In the genomic region with DNA sequence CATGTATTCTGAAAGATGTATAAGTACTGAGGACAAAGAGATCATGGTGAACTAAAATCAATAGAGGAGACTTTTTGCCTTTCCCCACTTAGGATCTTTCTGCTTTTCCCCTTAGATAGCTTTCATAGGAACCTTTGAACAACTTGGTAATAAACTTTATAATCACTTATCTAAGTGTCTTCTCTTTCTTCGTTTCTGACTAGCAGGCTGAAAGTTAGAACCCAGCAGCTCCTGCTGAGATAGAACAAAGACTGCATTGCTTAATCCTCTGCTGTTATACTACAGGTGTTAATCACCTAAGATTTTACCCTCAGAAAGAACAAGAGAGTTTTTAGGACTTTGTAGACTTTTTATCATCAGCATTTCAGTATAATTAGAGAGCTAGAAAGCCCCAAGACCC, we compare ENCODE assay signal across 24 mouse cellular contexts. TPM values are rescaled to one million over a fixed set of nuclear protein-coding genes. Genes with fewer than 3 reads are reported as not detected.
"Had no signal": no experiment of that assay in that cellular context is flagged by ENCODE, and none has a peak within 500 bp of the region (broad histone marks: within the 10 kb centered on the region; RNA-seq: fewer than 3 reads in every experiment).

No protein-coding gene starts in this region.

- H3K9ac ChIP-seq: neural tube, embryonic 12.5 days; neural tube, embryonic 13.5 days; neural tube, embryonic 15.5 days; stomach, embryonic 15.5 days had no signal

- H3K4me1 ChIP-seq: neural tube, embryonic 12.5 days; neural tube, embryonic 13.5 days; neural tube, embryonic 15.5 days; stomach, embryonic 15.5 days had no signal

- H3K27me3 ChIP-seq: neural tube, embryonic 12.5 days; neural tube, embryonic 13.5 days; neural tube, embryonic 15.5 days; stomach, embryonic 15.5 days had no signal

- H3K4me2 ChIP-seq: neural tube, embryonic 12.5 days; neural tube, embryonic 13.5 days; neural tube, embryonic 15.5 days; stomach, embryonic 15.5 days had no signal

- H3K9me3 ChIP-seq: neural tube, embryonic 12.5 days; neural tube, embryonic 13.5 days; neural tube, embryonic 15.5 days; stomach, embryonic 15.5 days had no signal

- H3K27ac ChIP-seq: neural tube, embryonic 12.5 days; neural tube, embryonic 13.5 days; neural tube, embryonic 15.5 days; stomach, embryonic 15.5 days; stomach, postnatal 0 days had no signal

- H3K36me3 ChIP-seq: neural tube, embryonic 12.5 days; neural tube, embryonic 13.5 days; neural tube, embryonic 15.5 days; stomach, embryonic 15.5 days had no signal

- DNase-seq: retina, postnatal 1 day; right cerebral cortex, adult 18-20 months; right cerebral cortex, postnatal 14 days; right cerebral cortex, postnatal 25 days; right cerebral cortex, postnatal 4 days; spleen, adult 18-20 months; thymus, adult 18-20 months; thymus, adult 2 months; thymus, postnatal 14 days; thymus, postnatal 36 days; thymus, postnatal 4 days had no signal

- H3K4me3 ChIP-seq: neural tube, embryonic 12.5 days; neural tube, embryonic 13.5 days; neural tube, embryonic 15.5 days; stomach, embryonic 15.5 days had no signal

RNA-seq across cellular contexts. Expression of gene Olfr1009, which starts 4.1 kb away (rescaled TPM):
- polyA plus RNA-seq: neural tube, embryonic 12.5 days; neural tube, embryonic 13.5 days; neural tube, embryonic 14.5 days; neural tube, embryonic 15.5 days; small intestine, adult 2 months; spleen, adult 2 months; stomach, embryonic 14.5 days; stomach, embryonic 15.5 days; stomach, embryonic 16.5 days; stomach, postnatal 0 days; testis, adult 2 months; thymus, adult 2 months; thymus, postnatal 0 days; urinary bladder, adult 2 months had no signal

RNA-seq across cellular contexts. Expression of gene Olfr1008, which starts 21.9 kb away (rescaled TPM):
- polyA plus RNA-seq: neural tube, embryonic 12.5 days; neural tube, embryonic 13.5 days; neural tube, embryonic 14.5 days; neural tube, embryonic 15.5 days; small intestine, adult 2 months; spleen, adult 2 months; stomach, embryonic 14.5 days; stomach, embryonic 15.5 days; stomach, embryonic 16.5 days; stomach, postnatal 0 days; testis, adult 2 months; thymus, adult 2 months; thymus, postnatal 0 days; urinary bladder, adult 2 months had no signal

RNA-seq across cellular contexts. Expression of gene Olfr1006, which starts 32.6 kb away (rescaled TPM):
- polyA plus RNA-seq: neural tube, embryonic 12.5 days; neural tube, embryonic 13.5 days; neural tube, embryonic 14.5 days; neural tube, embryonic 15.5 days; small intestine, adult 2 months; spleen, adult 2 months; stomach, embryonic 14.5 days; stomach, embryonic 15.5 days; stomach, embryonic 16.5 days; stomach, postnatal 0 days; testis, adult 2 months; thymus, adult 2 months; thymus, postnatal 0 days; urinary bladder, adult 2 months had no signal

RNA-seq across cellular contexts. Expression of gene Olfr154, which starts 46.9 kb away (rescaled TPM):
- polyA plus RNA-seq: neural tube, embryonic 12.5 days; neural tube, embryonic 13.5 days; neural tube, embryonic 14.5 days; neural tube, embryonic 15.5 days; small intestine, adult 2 months; spleen, adult 2 months; stomach, embryonic 14.5 days; stomach, embryonic 15.5 days; stomach, embryonic 16.5 days; stomach, postnatal 0 days; testis, adult 2 months; thymus, adult 2 months; thymus, postnatal 0 days; urinary bladder, adult 2 months had no signal

RNA-seq across cellular contexts. Expression of gene Olfr1012, which starts 51.4 kb away (rescaled TPM):
- polyA plus RNA-seq: neural tube, embryonic 12.5 days; neural tube, embryonic 13.5 days; neural tube, embryonic 14.5 days; neural tube, embryonic 15.5 days; small intestine, adult 2 months; spleen, adult 2 months; stomach, embryonic 14.5 days; stomach, embryonic 15.5 days; stomach, embryonic 16.5 days; stomach, postnatal 0 days; testis, adult 2 months; thymus, adult 2 months; thymus, postnatal 0 days; urinary bladder, adult 2 months had no signal
